Mouse (Mus musculus): Measurements from ENCODE around the gene Nenf. TPM values are rescaled to one million over a fixed set of nuclear protein-coding genes. Genes with fewer than 3 reads are reported as not detected.

Nenf gene
- polyA plus RNA-seq (2014; fragmentation: Nextera tagmentation; extraction: Ambion mirVana), result 85.1 and 85.4 TPM in 2 replicates

DNA sequence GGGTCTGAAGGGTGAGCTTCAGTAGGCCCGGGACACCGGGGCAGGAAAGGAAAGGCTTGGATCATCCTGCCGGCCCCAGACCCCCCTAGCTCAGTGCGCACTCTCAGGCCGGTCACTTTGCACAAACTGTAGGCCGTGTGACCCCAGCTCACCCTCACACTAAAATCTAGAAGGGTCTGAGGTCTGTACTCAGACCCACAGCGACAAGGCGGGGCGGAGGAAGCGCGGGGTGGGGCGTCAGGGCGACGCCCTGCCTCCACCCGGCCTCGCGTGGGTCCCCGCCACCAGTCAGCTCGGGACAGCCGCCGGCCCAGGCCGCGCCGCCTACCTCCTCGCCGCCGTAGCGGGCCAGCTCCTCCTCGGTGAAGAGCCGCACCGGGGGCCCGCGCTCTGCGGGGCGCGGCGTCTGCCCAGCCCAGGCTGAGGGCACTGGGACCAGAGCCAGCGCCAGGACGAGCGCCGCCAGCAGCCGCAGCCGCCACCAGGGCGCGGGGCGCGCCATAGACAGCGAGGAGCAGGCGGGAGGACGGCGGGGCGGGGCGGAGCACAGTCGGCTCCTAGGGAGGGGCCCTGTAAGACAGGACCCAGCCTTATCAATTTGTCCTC, at the start of gene Nenf:
Gene Nenf, minus strand, starts transcription at position 604 of the 606 bp plus-strand sequence.
- peak; percentile 81 for DNase-seq (ENCODE audit: low spot score)
- H3K27me3 ChIP-seq (ENCODE audit: control insufficient read depth, insufficient read depth, low read length), result no peaks in the 10 kb centered on the region
- peak within 1 kb of the TSS; percentile 88 for H3K9ac ChIP-seq (ENCODE audit: low read depth, low read length)
- peak within 1 kb of the TSS; percentile 30; the same call in 1 of the 2 replicates for H3K27ac ChIP-seq (ENCODE audit: low read depth, low read length)
- peak within 1 kb of the TSS; percentile 70 for H3K4me3 ChIP-seq (ENCODE audit: low read depth, low read length)
- H3K4me2 ChIP-seq (replicated peaks; ENCODE audit: low read depth, low read length), result peak within 1 kb of the TSS; percentile 85
- H3K9me3 ChIP-seq (ENCODE audit: control insufficient read depth, low read length), result no peaks in the 10 kb centered on the region
- WGBS, result 1% methylated on average over 49 of the region's 54 CpGs
- H3K4me1 ChIP-seq (replicated peaks; ENCODE audit: control insufficient read depth, insufficient read depth, low read length), result no peaks in the 10 kb centered on the region
- peak; percentile 91 for ATAC-seq (ENCODE audit: low FRiP score)
- no peaks in the 10 kb centered on the region for H3K36me3 ChIP-seq (ENCODE audit: control insufficient read depth, insufficient read depth, low read length)

DNA sequence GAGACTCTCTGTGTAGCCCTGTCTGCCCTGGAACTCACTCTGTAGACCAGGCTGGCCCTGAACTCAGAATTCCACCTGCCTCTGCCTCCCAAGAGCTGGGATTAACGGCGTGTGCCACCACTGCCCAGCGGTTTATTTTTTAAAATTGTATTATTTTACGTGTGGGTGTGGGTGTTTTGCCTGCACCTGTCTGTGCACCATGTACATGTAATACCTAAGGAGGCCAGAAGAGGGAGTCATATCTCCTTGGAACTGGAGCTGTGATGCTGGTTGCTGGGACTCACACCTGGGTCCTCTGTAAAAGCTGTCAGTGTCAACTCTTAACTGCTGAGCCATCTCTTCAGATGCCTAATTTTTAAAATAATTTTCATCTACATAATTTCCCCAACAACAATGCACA, 46.5 kb upstream of the Nenf start:
- ATAC-seq (ENCODE audit: low FRiP score) (no peak), DNase-seq (ENCODE audit: low spot score) (peak; percentile 34)
- no peaks in the 10 kb centered on the region for H3K9me3 ChIP-seq (ENCODE audit: control insufficient read depth, low read length)
- H3K4me2 ChIP-seq (replicated peaks; ENCODE audit: low read depth, low read length), result no peak overlapping the region
- H3K27me3 ChIP-seq (ENCODE audit: control insufficient read depth, insufficient read depth, low read length), result no peaks in the 10 kb centered on the region
- H3K27ac ChIP-seq (ENCODE audit: low read depth, low read length), result no peak overlapping the region
- H3K9ac ChIP-seq (ENCODE audit: low read depth, low read length), result no peak overlapping the region
- no peaks in the 10 kb centered on the region for H3K36me3 ChIP-seq (ENCODE audit: control insufficient read depth, insufficient read depth, low read length)
- no peak overlapping the region for H3K4me3 ChIP-seq (ENCODE audit: low read depth, low read length)
- H3K4me1 ChIP-seq (replicated peaks; ENCODE audit: control insufficient read depth, insufficient read depth, low read length), result no peaks in the 10 kb centered on the region
- WGBS, result 74% methylated on average over 4 of the region's 4 CpGs

DNA sequence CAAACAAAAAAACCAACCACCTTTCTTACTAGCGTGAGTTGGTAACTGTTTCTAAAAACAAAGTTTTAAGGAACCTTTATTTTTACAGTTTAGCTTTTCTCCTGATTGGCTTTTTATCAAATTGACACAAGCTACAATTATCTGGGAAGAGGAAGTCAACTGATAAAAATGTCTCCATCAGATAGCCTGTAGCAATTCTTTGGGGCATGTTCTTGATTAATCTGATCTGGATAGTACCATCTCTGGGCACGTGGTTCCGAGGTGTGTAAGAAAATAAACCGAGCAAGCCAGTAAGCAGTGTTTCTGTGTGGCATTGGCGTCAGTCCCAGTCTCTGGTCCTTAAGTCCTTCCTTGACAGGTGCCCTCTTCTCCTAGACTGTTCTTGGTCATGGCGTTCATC, 44.4 kb upstream of the Nenf start:
- DNase-seq (ENCODE audit: low spot score) (no peak), ATAC-seq (ENCODE audit: low FRiP score) (no peak)
- no peak overlapping the region for H3K4me3 ChIP-seq (ENCODE audit: low read depth, low read length)
- no peak overlapping the region for H3K9ac ChIP-seq (ENCODE audit: low read depth, low read length)
- no peaks in the 10 kb centered on the region for H3K9me3 ChIP-seq (ENCODE audit: control insufficient read depth, low read length)
- 92% methylated on average over 6 of the region's 6 CpGs for WGBS
- H3K4me1 ChIP-seq (replicated peaks; ENCODE audit: control insufficient read depth, insufficient read depth, low read length), result no peaks in the 10 kb centered on the region
- H3K4me2 ChIP-seq (replicated peaks; ENCODE audit: low read depth, low read length), result no peak overlapping the region
- H3K27ac ChIP-seq (ENCODE audit: low read depth, low read length), result no peak overlapping the region
- H3K27me3 ChIP-seq (ENCODE audit: control insufficient read depth, insufficient read depth, low read length), result no peaks in the 10 kb centered on the region
- H3K36me3 ChIP-seq (ENCODE audit: control insufficient read depth, insufficient read depth, low read length), result no peaks in the 10 kb centered on the region

DNA sequence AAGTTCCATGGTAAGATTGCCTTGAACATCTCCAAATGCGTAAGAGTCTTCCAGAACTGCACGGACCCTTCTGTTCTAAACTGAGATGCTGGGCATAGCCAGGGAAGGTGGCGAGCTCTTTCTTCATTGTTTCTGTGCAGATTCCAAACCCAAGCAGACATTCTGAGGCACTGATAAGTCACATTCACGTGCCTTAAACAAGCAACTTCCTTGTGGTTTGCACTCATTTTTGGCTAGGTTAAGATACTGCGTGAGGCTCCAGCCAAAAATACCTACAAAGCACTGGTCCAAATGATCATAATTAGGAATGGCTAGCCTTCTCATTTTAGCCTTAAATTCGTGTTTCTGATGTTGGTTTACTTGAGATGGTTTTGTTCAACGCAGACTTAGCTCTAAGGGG, 41.5 kb upstream of the Nenf start:
- ATAC-seq (ENCODE audit: low FRiP score), result no peak

DNA sequence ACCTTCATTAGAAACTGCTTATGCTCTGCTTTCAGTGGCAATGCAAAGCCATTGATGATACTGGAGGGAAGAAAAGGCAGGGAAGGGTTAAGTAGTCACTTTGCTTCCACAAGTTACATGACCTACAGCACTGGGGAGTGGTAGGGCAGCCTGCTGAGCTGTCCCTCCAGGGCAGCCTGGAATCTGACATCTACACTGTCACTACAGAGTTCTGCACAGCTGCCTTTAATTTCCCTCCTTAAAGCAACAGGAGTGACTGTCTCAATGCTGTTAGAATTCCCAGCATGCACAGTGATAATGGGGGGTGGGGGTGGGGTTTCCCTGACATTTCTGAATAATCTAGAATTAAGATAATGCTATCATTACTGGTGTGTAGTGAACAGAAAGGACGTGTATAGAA, 38.9 kb upstream of the Nenf start:
- Histone ChIP-seq H3K4me3 (ENCODE audit: low read depth, low read length) (no peak overlapping the region), H3K4me2 (replicated peaks; ENCODE audit: low read depth, low read length) (no peak overlapping the region), H3K9ac (ENCODE audit: low read depth, low read length) (no peak overlapping the region), H3K9me3 (ENCODE audit: control insufficient read depth, low read length) (no peaks in the 10 kb centered on the region), H3K27me3 (ENCODE audit: control insufficient read depth, insufficient read depth, low read length) (no peaks in the 10 kb centered on the region), H3K36me3 (ENCODE audit: control insufficient read depth, insufficient read depth, low read length) (no peaks in the 10 kb centered on the region), H3K4me1 (replicated peaks; ENCODE audit: control insufficient read depth, insufficient read depth, low read length) (no peaks in the 10 kb centered on the region), H3K27ac (ENCODE audit: low read depth, low read length) (no peak overlapping the region)
- no peak for DNase-seq (ENCODE audit: low spot score)
- ATAC-seq (ENCODE audit: low FRiP score), result no peak
- WGBS, result 72% methylated on average over 1 of the region's 1 CpGs

More for the DNA sequence above, 41.5 kb upstream of the Nenf start:
- WGBS, result 91% methylated on average over 7 of the region's 7 CpGs
- Histone ChIP-seq H3K4me3 (ENCODE audit: low read depth, low read length) (no peak overlapping the region), H3K9me3 (ENCODE audit: control insufficient read depth, low read length) (no peaks in the 10 kb centered on the region), H3K27me3 (ENCODE audit: control insufficient read depth, insufficient read depth, low read length) (no peaks in the 10 kb centered on the region), H3K4me2 (replicated peaks; ENCODE audit: low read depth, low read length) (no peak overlapping the region), H3K27ac (ENCODE audit: low read depth, low read length) (no peak overlapping the region), H3K9ac (ENCODE audit: low read depth, low read length) (no peak overlapping the region), H3K4me1 (replicated peaks; ENCODE audit: control insufficient read depth, insufficient read depth, low read length) (no peaks in the 10 kb centered on the region), H3K36me3 (ENCODE audit: control insufficient read depth, insufficient read depth, low read length) (no peaks in the 10 kb centered on the region)
- DNase-seq (ENCODE audit: low spot score), result no peak

DNA sequence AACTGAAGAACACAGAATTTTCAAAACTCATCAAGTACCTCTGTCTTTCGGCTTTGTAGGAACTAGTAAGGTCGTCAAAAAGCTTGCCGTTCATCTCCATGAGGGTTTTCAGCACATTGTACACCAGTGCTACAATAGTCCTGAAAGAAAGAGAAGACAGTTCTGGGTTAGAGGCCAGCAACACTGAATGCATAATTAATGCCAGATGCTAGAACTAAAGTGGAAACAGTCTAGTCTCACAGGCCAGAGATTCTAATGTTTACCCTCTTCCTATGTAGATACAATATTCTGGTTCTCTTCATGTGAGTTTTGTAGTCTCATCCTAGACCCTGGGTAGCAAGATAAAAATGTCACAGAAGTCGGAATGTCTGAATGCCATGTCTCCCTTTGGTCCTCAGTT, 35.8 kb upstream of the Nenf start:
- H3K4me2 ChIP-seq (replicated peaks; ENCODE audit: low read depth, low read length), result no peak overlapping the region
- no peak for DNase-seq (ENCODE audit: low spot score)
- H3K9me3 ChIP-seq (ENCODE audit: control insufficient read depth, low read length), result no peaks in the 10 kb centered on the region
- H3K9ac ChIP-seq (ENCODE audit: low read depth, low read length), result no peak overlapping the region
- H3K4me1 ChIP-seq (replicated peaks; ENCODE audit: control insufficient read depth, insufficient read depth, low read length), result no peaks in the 10 kb centered on the region
- 57% methylated on average over 4 of the region's 4 CpGs for WGBS
- H3K4me3 ChIP-seq (ENCODE audit: low read depth, low read length), result no peak overlapping the region
- no peak for ATAC-seq (ENCODE audit: low FRiP score)
- H3K27ac ChIP-seq (ENCODE audit: low read depth, low read length), result no peak overlapping the region
- peaks cover 3% of the 10 kb centered on the region; the same call in 1 of the 2 replicates for H3K36me3 ChIP-seq (ENCODE audit: control insufficient read depth, insufficient read depth, low read length)
- H3K27me3 ChIP-seq (ENCODE audit: control insufficient read depth, insufficient read depth, low read length), result no peaks in the 10 kb centered on the region

DNA sequence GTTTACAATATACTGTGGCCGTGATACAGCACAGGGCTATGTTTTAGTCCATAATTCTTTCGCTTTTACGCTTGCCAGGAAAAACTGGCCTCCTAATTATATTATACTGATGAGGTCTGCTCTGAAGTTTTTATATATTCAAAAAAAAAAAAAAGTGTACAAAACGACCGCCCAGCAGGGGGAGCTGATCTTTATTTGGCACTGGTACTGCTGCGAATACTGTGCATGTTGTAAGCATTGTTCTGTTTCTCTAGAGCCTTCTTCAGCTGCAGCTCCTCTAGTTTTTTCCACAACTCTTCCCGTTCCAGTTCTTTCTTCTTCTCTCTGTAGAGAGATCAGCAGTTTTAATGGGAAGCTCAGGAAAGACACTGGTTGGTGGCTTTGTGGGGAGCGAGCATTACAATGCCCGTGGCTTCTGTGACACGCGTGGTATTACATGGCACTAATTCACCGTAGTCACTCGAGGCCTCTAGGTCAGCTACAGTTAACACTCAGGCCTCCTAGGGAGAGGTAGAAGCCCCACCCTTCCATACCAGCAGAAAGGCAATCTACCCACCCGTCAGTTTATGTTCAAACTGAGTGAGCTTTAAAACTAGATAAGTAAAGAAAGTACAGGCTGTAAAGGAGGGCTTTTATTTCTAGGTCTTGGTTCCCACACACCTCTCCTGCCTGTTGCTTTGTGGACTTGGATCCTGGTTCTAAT, 34.9 kb upstream of the Nenf start:
- DNase-seq (ENCODE audit: low spot score) (peak; percentile 76), ATAC-seq (ENCODE audit: low FRiP score) (no peak)
- Histone ChIP-seq H3K36me3 (ENCODE audit: control insufficient read depth, insufficient read depth, low read length) (peaks cover 3% of the 10 kb centered on the region; the same call in 1 of the 2 replicates), H3K4me2 (replicated peaks; ENCODE audit: low read depth, low read length) (no peak overlapping the region), H3K27ac (ENCODE audit: low read depth, low read length) (no peak overlapping the region), H3K27me3 (ENCODE audit: control insufficient read depth, insufficient read depth, low read length) (no peaks in the 10 kb centered on the region), H3K9me3 (ENCODE audit: control insufficient read depth, low read length) (no peaks in the 10 kb centered on the region), H3K9ac (ENCODE audit: low read depth, low read length) (no peak overlapping the region), H3K4me1 (replicated peaks; ENCODE audit: control insufficient read depth, insufficient read depth, low read length) (no peaks in the 10 kb centered on the region), H3K4me3 (ENCODE audit: low read depth, low read length) (no peak overlapping the region)
- WGBS, result 68% methylated on average over 14 of the region's 14 CpGs

DNA sequence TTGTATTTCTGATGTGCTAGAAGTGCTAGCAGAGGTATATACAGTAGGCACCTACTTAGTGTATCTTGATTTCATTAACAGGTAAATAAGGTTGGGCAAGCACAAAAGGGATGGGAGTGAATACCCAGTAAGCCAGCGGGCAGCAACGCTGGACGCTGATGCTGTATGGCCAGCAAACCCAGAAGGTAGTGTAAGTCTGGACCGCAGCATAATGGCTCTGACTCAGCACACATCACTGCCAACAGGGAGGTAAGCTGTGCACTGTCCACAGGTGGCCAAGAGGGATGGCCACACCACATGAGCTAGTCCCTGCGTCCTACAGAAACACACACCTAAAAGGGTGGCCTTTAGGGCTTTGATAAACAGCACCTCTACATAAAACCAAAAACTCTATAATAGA, 32.4 kb upstream of the Nenf start:
- no peaks in the 10 kb centered on the region for H3K9me3 ChIP-seq (ENCODE audit: control insufficient read depth, low read length)
- no peak overlapping the region for H3K9ac ChIP-seq (ENCODE audit: low read depth, low read length)
- ATAC-seq (ENCODE audit: low FRiP score) (no peak), DNase-seq (ENCODE audit: low spot score) (no peak)
- no peak overlapping the region for H3K4me2 ChIP-seq (replicated peaks; ENCODE audit: low read depth, low read length)
- 97% methylated on average over 5 of the region's 5 CpGs for WGBS
- H3K4me3 ChIP-seq (ENCODE audit: low read depth, low read length), result no peak overlapping the region
- no peaks in the 10 kb centered on the region for H3K27me3 ChIP-seq (ENCODE audit: control insufficient read depth, insufficient read depth, low read length)
- peaks cover 3% of the 10 kb centered on the region; the same call in 1 of the 2 replicates for H3K36me3 ChIP-seq (ENCODE audit: control insufficient read depth, insufficient read depth, low read length)
- no peak overlapping the region for H3K27ac ChIP-seq (ENCODE audit: low read depth, low read length)
- H3K4me1 ChIP-seq (replicated peaks; ENCODE audit: control insufficient read depth, insufficient read depth, low read length), result no peaks in the 10 kb centered on the region
